8 mouse cellular contexts compared by ENCODE assay signal in the genomic region with DNA sequence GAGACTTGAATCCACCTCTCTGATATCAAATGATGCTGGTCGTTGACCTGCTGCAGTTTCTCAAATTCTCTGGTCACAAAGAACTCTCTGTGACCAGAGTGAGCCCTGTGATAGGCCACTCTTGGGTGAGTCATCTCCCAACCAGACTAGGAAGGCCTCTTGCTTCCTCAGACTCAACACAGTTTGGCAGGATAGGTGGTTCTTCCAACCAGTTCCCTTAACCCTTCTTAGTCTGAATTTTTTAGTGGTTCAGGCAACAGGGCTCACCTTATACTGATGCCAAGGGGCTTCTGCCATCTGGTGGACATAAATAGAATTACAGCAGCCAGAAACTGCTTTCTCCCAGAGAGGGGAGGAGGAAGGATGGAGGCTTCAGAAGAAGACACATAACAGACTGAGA. TPM values are rescaled to one million over a fixed set of nuclear protein-coding genes. Genes with fewer than 3 reads are reported as not detected.
DNase-seq lines count a peak whose midpoint lies in the region; ATAC-seq lines count a peak whose summit lies in the region.

No protein-coding gene starts in this region.

- no peak overlapping the region for H3K4me2 ChIP-seq in hindbrain, embryonic 11.5 days (replicated peaks; ENCODE audit: low read depth, low read length)

- H3K27ac ChIP-seq in hindbrain, embryonic 11.5 days (ENCODE audit: low read depth, low read length) = no peak overlapping the region

- 0 out of 2 replicates have a peak, but pooled peaks have one; percentile 27 for ATAC-seq in hindbrain, embryonic 11.5 days (ENCODE audit: low FRiP score)

- no peak overlapping the region for H3K9ac ChIP-seq in hindbrain, embryonic 11.5 days (ENCODE audit: low read depth, low read length)

- DNase-seq in ovary, adult 18-20 months (ENCODE audit: low spot score) = peak; percentile 50
- no peak for DNase-seq in ovary, postnatal 10 days (ENCODE audit: low spot score)
- DNase-seq in cerebellum, adult 8-10 months = peak; percentile 78
- peak; percentile 54 to 84 for DNase-seq in frontal cortex, adult 2 months (ENCODE audit: extremely low spot score in 1 of 2, low spot score in 1 of 2)
- DNase-seq in hindbrain, embryonic 11.5 days (ENCODE audit: low spot score) = peak; percentile 73
- DNase-seq in layer of hippocampus, adult 9-11 months = peak; percentile 87
- peak; percentile 85 for DNase-seq in lung, postnatal 10 days
- DNase-seq in right cerebral cortex, postnatal 25 days = peak; percentile 63

- WGBS in hindbrain, embryonic 11.5 days = 75% methylated on average over 1 of the region's 1 CpGs

- H3K4me1 ChIP-seq in hindbrain, embryonic 11.5 days (replicated peaks; ENCODE audit: control insufficient read depth, insufficient read depth, low read length) = 0 out of 2 replicates have a peak, but pooled peaks cover 2% of the 10 kb centered on the region

- no peak overlapping the region for H3K4me3 ChIP-seq in hindbrain, embryonic 11.5 days (ENCODE audit: low read depth, low read length)

- no peaks in the 10 kb centered on the region for H3K9me3 ChIP-seq in hindbrain, embryonic 11.5 days (ENCODE audit: control insufficient read depth, low read length)

- H3K36me3 ChIP-seq in hindbrain, embryonic 11.5 days (ENCODE audit: control insufficient read depth, insufficient read depth, low read length) = no peaks in the 10 kb centered on the region

- no peaks in the 10 kb centered on the region for H3K27me3 ChIP-seq in hindbrain, embryonic 11.5 days (ENCODE audit: control insufficient read depth, insufficient read depth, low read length)

RNA-seq across cellular contexts. Expression of a gene that starts 4.1 kb away (rescaled TPM):
- polyA plus RNA-seq in frontal cortex, adult 2 months (2012; rRNA removed) = 33.8 and 34.0 TPM in 2 replicates
- polyA plus RNA-seq in hindbrain, embryonic 11.5 days (2014; fragmentation: Nextera tagmentation; extraction: Ambion mirVana) = 4.2 and 5.6 TPM in 2 replicates

RNA-seq across cellular contexts. Expression of a gene that starts 10.7 kb away (rescaled TPM):
- not detected in 2 replicates for polyA plus RNA-seq in frontal cortex, adult 2 months (2012; rRNA removed)
- not detected in 2 replicates for polyA plus RNA-seq in hindbrain, embryonic 11.5 days (2014; fragmentation: Nextera tagmentation; extraction: Ambion mirVana)

RNA-seq across cellular contexts. Expression of a gene that starts 16.0 kb away (rescaled TPM):
- polyA plus RNA-seq in frontal cortex, adult 2 months (2012; rRNA removed) = 14.3 and 16.3 TPM in 2 replicates
- polyA plus RNA-seq in hindbrain, embryonic 11.5 days (2014; fragmentation: Nextera tagmentation; extraction: Ambion mirVana) = 24.0 and 24.1 TPM in 2 replicates

RNA-seq across cellular contexts. Expression of a gene that starts 16.1 kb away (rescaled TPM):
- 18.3 and 19.4 TPM in 2 replicates for polyA plus RNA-seq in frontal cortex, adult 2 months (2012; rRNA removed)
- polyA plus RNA-seq in hindbrain, embryonic 11.5 days (2014; fragmentation: Nextera tagmentation; extraction: Ambion mirVana) = 44.5 and 49.9 TPM in 2 replicates

RNA-seq across cellular contexts. Expression of a gene that starts 29.8 kb away (rescaled TPM):
- polyA plus RNA-seq in frontal cortex, adult 2 months (2012; rRNA removed) = 22.6 and 24.8 TPM in 2 replicates
- polyA plus RNA-seq in hindbrain, embryonic 11.5 days (2014; fragmentation: Nextera tagmentation; extraction: Ambion mirVana) = 0.06 and 0.07 TPM in 2 replicates
